Mouse (Mus musculus) lung, postnatal 0 days (tissue): ENCODE data around the gene B3gat1. TPM values are rescaled to one million over a fixed set of nuclear protein-coding genes. Genes with fewer than 3 reads are reported as not detected.

Experiments used
- ATAC-seq: fragments of 200-750 bp; cut with Nextera tagmentation; 2 replicates; pipeline ENCODE4 v1.8.0; 2017; ENCODE audit warnings: moderate library complexity
- DNase-seq: peaks from one replicate; pipeline ENCODE4 v3.0.0-alpha.2; 2016; ENCODE audit warnings: low spot score
- H3K27ac ChIP-seq: fragments of 300-500 bp; sonication (generic); 2 replicates; pipeline ENCODE4 v1.5.1; 2014; ENCODE audit warnings: antibody characterized with exemption, mild to moderate bottlenecking, low read length, mixed read lengths
- H3K27me3 ChIP-seq: fragments of 300-500 bp; sonication (generic); replicated peaks from 2 replicates; pipeline ENCODE4 v1.6.1; 2014; ENCODE audit warnings: low read length, mixed read lengths; ENCODE audit not compliant: insufficient read depth
- H3K36me3 ChIP-seq: fragments of 300-500 bp; sonication (generic); 2 replicates; pipeline ENCODE4 v1.6.1; 2014; ENCODE audit warnings: low read length, mixed read lengths; ENCODE audit not compliant: insufficient read depth
- H3K4me1 ChIP-seq: fragments of 300-500 bp; sonication (generic); 2 replicates; pipeline ENCODE4 v1.6.1; 2014; ENCODE audit warnings: antibody characterized with exemption, low read depth, low read length, mixed read lengths; ENCODE audit not compliant: insufficient read depth
- H3K4me2 ChIP-seq: fragments of 300-500 bp; sonication (generic); replicated peaks from 2 replicates; pipeline ENCODE4 v1.6.1; 2014; ENCODE audit warnings: low read depth, mild to moderate bottlenecking, low read length, moderate library complexity, mixed read lengths
- H3K4me3 ChIP-seq: fragments of 300-500 bp; sonication (generic); 2 replicates; pipeline ENCODE4 v1.5.1; 2014; ENCODE audit warnings: low read depth, low read length
- H3K9ac ChIP-seq: fragments of 300-500 bp; sonication (generic); replicated peaks from 2 replicates; pipeline ENCODE4 v1.6.1; 2014; ENCODE audit warnings: low read depth, mild to moderate bottlenecking
- H3K9me3 ChIP-seq: fragments of 300-500 bp; sonication (generic); 2 replicates; pipeline ENCODE4 v1.6.1; 2016; ENCODE audit warnings: low read length, mixed read lengths
- CTCF ChIP-seq: IDR thresholded peaks from 2 replicates; pipeline ENCODE4 v1.5.1; 2016; ENCODE audit warnings: antibody characterized with exemption, mild to moderate bottlenecking
- EP300 ChIP-seq: IDR thresholded peaks from 2 replicates; pipeline ENCODE4 v1.6.1; 2016; ENCODE audit warnings: antibody characterized with exemption, mild to moderate bottlenecking, control low read depth
- WGBS: fragments of 180-500 bp; shearing (Covaris S2); extraction: QIAGEN DNeasy Blood & Tissue Kit; methylation state at CpG from one replicate; pipeline ENCODE4 v1.1.7; 2014; 5-methylcytosine and 5-hydroxymethylcytosine counted together
- polyA plus RNA-seq: library from polyadenylated mRNA; unstranded; fragments of >200 nt; fragmentation: Nextera tagmentation; extraction: Ambion mirVana; gene quantifications from 2 replicates; pipeline ENCODE4 v1.2.1, GENCODE M21; 2015

Gene B3gat1
- polyA plus RNA-seq, 1 experiment from 2014 or later, result not detected

- H3K9me3 ChIP-seq, result no peaks in the 10 kb centered on the region
- DNase-seq, result no peak
- no peak for ATAC-seq
- H3K27me3 ChIP-seq, result no peaks in the 10 kb centered on the region
- no peak for TF ChIP-seq EP300
- no peak for TF ChIP-seq CTCF
- H3K27ac ChIP-seq, result no peak overlapping the region
- no peaks in the 10 kb centered on the region for H3K36me3 ChIP-seq
- H3K4me2 ChIP-seq, result no peak overlapping the region
- no peaks in the 10 kb centered on the region for H3K4me1 ChIP-seq
- H3K4me3 ChIP-seq, result no peak overlapping the region
- H3K9ac ChIP-seq, result no peak overlapping the region
- 53% methylated on average over 2 of the region's 2 CpGs for WGBS
Measured at GRCm38 (mm10) chr9:26698286-26698685, 35.2 kb upstream of the B3gat1 start.

- TF ChIP-seq EP300, result no peak
- TF ChIP-seq CTCF, result no peak
- Histone ChIP-seq H3K27me3 (no peaks in the 10 kb centered on the region), H3K9ac (no peak overlapping the region), H3K4me2 (no peak overlapping the region), H3K27ac (no peak overlapping the region), H3K4me3 (no peak overlapping the region), H3K36me3 (no peaks in the 10 kb centered on the region), H3K9me3 (no peaks in the 10 kb centered on the region), H3K4me1 (no peaks in the 10 kb centered on the region)
- ATAC-seq (no peak), DNase-seq (no peak)
- 82% methylated on average over 2 of the region's 2 CpGs for WGBS
Measured at GRCm38 (mm10) chr9:26700329-26700728, 33.2 kb upstream of the B3gat1 start.

GRCm38 (mm10) chr9:26718388-26718787 is 15.1 kb upstream of the B3gat1 start:
- Histone ChIP-seq H3K9ac (no peak overlapping the region), H3K27me3 (no peaks in the 10 kb centered on the region), H3K27ac (no peak overlapping the region), H3K4me3 (no peak overlapping the region), H3K36me3 (no peaks in the 10 kb centered on the region), H3K9me3 (no peaks in the 10 kb centered on the region), H3K4me2 (no peak overlapping the region), H3K4me1 (no peaks in the 10 kb centered on the region)
- no peak for ATAC-seq
- no peak for TF ChIP-seq CTCF
- TF ChIP-seq EP300, result no peak
- WGBS, result 52% methylated on average over 3 of the region's 3 CpGs
- no peak for DNase-seq

- H3K9me3 ChIP-seq, result no peaks in the 10 kb centered on the region
- DNase-seq (no peak), ATAC-seq (no peak)
- no peak overlapping the region for H3K4me2 ChIP-seq
- no peak overlapping the region for H3K4me3 ChIP-seq
- no peak for TF ChIP-seq CTCF
- TF ChIP-seq EP300, result no peak
- no peaks in the 10 kb centered on the region for H3K4me1 ChIP-seq
- 70% methylated on average over 7 of the region's 7 CpGs for WGBS
- H3K27ac ChIP-seq, result no peak overlapping the region
- no peak overlapping the region for H3K9ac ChIP-seq
- H3K27me3 ChIP-seq, result no peaks in the 10 kb centered on the region
- H3K36me3 ChIP-seq, result no peaks in the 10 kb centered on the region
Measured at GRCm38 (mm10) chr9:26721771-26722170, 11.8 kb upstream of the B3gat1 start.

GRCm38 (mm10) chr9:26725709-26726108 is 7.8 kb upstream of the B3gat1 start:
- no peaks in the 10 kb centered on the region for H3K27me3 ChIP-seq
- no peak overlapping the region for H3K9ac ChIP-seq
- H3K4me1 ChIP-seq, result no peaks in the 10 kb centered on the region
- H3K36me3 ChIP-seq, result no peaks in the 10 kb centered on the region
- H3K4me2 ChIP-seq, result no peak overlapping the region
- DNase-seq (no peak), ATAC-seq (no peak)
- H3K27ac ChIP-seq, result no peak overlapping the region
- H3K4me3 ChIP-seq, result no peak overlapping the region
- whole genome bisulfite sequencing, result 83% methylated on average over 3 of the region's 3 CpGs
- no peak for TF ChIP-seq EP300
- TF ChIP-seq CTCF, result no peak
- H3K9me3 ChIP-seq, result no peaks in the 10 kb centered on the region

- H3K4me2 ChIP-seq, result no peak overlapping the region
- no peak overlapping the region for H3K4me3 ChIP-seq
- no peak overlapping the region for H3K27ac ChIP-seq
- 38% methylated on average over 2 of the region's 2 CpGs for WGBS
- DNase-seq (peak; percentile 12), ATAC-seq (no peak)
- no peaks in the 10 kb centered on the region for H3K36me3 ChIP-seq
- H3K9ac ChIP-seq, result no peak overlapping the region
- TF ChIP-seq EP300, result no peak
- TF ChIP-seq CTCF, result no peak
- no peaks in the 10 kb centered on the region for H3K27me3 ChIP-seq
- no peaks in the 10 kb centered on the region for H3K9me3 ChIP-seq
- H3K4me1 ChIP-seq, result no peaks in the 10 kb centered on the region
Measured at GRCm38 (mm10) chr9:26727445-26727844, 6.1 kb upstream of the B3gat1 start.

GRCm38 (mm10) chr9:26728556-26728955 is 5.0 kb upstream of the B3gat1 start:
- Histone ChIP-seq H3K4me3 (no peak overlapping the region), H3K4me1 (no peaks in the 10 kb centered on the region), H3K9ac (no peak overlapping the region), H3K9me3 (no peaks in the 10 kb centered on the region), H3K4me2 (no peak overlapping the region), H3K27me3 (peaks cover 6% of the 10 kb centered on the region), H3K27ac (no peak overlapping the region), H3K36me3 (no peaks in the 10 kb centered on the region)
- ATAC-seq, result no peak
- WGBS, result 67% methylated on average over 2 of the region's 2 CpGs
- TF ChIP-seq CTCF (no peak), EP300 (no peak)
- DNase-seq, result no peak
